Mouse (Mus musculus) forebrain, embryonic 14.5 days (tissue): Measurements from ENCODE around the gene Rnf157. TPM values are rescaled to one million over a fixed set of nuclear protein-coding genes. Genes with fewer than 3 reads are reported as not detected.

Source experiments
- ATAC-seq: fragments of 200-750 bp; cut with Nextera tagmentation; 2 replicates; pipeline ENCODE4 v1.8.0; 2017; ENCODE audit warnings: mild to moderate bottlenecking, moderate library complexity
- DNase-seq: peaks from one replicate; pipeline ENCODE4 v3.0.0-alpha.2; 2015; ENCODE audit warnings: low spot score
- H3K27ac ChIP-seq: fragments of 300-500 bp; sonication (generic); 2 replicates; pipeline ENCODE4 v1.5.1; 2014; ENCODE audit warnings: low read depth, mild to moderate bottlenecking, control low read depth, low read length, moderate library complexity
- H3K27me3 ChIP-seq: fragments of 300-500 bp; sonication (generic); replicated peaks from 2 replicates; pipeline ENCODE4 v1.6.1; 2014; ENCODE audit warnings: low read length, control low read depth, mixed read lengths; ENCODE audit not compliant: control insufficient read depth, insufficient read depth
- H3K36me3 ChIP-seq: fragments of 300-500 bp; sonication (generic); 2 replicates; pipeline ENCODE4 v1.6.1; 2014; ENCODE audit warnings: low read length, control low read depth; ENCODE audit not compliant: control insufficient read depth, insufficient read depth
- H3K4me1 ChIP-seq: fragments of 300-500 bp; sonication (generic); 2 replicates; pipeline ENCODE4 v1.6.1; 2014; ENCODE audit warnings: antibody characterized with exemption, low read length, control low read depth; ENCODE audit not compliant: control insufficient read depth, insufficient read depth
- H3K4me2 ChIP-seq: fragments of 300-500 bp; sonication (generic); 2 replicates; pipeline ENCODE4 v1.6.1; 2014; ENCODE audit warnings: mild to moderate bottlenecking, control low read depth, low read length
- H3K4me3 ChIP-seq: fragments of 300-500 bp; sonication (generic); 2 replicates; pipeline ENCODE4 v1.5.1; 2014; ENCODE audit warnings: low read depth, low read length, control low read depth
- H3K9ac ChIP-seq: fragments of 300-500 bp; sonication (generic); 2 replicates; pipeline ENCODE4 v1.6.1; 2014; ENCODE audit warnings: mild to moderate bottlenecking, low read length, control low read depth, moderate library complexity
- H3K9me3 ChIP-seq: fragments of 300-500 bp; sonication (generic); replicated peaks from 2 replicates; pipeline ENCODE4 v1.6.1; 2016; ENCODE audit warnings: low read length, control low read depth, mixed read lengths; ENCODE audit not compliant: control insufficient read depth
- WGBS: fragments of 180-500 bp; shearing (Covaris S2); extraction: QIAGEN DNeasy Blood & Tissue Kit; methylation state at CpG from one replicate; pipeline ENCODE4 v1.1.7; 2014; 5-methylcytosine and 5-hydroxymethylcytosine counted together
- polyA plus RNA-seq: library from polyadenylated mRNA; unstranded; fragments of >200 nt; fragmentation: Nextera tagmentation; extraction: Ambion mirVana; gene quantifications from 2 replicates; pipeline ENCODE4 v1.2.1, GENCODE M21; 2014

Rnf157 gene
- polyA plus RNA-seq, 1 experiment from 2014 or later: 16.3 TPM

DNA sequence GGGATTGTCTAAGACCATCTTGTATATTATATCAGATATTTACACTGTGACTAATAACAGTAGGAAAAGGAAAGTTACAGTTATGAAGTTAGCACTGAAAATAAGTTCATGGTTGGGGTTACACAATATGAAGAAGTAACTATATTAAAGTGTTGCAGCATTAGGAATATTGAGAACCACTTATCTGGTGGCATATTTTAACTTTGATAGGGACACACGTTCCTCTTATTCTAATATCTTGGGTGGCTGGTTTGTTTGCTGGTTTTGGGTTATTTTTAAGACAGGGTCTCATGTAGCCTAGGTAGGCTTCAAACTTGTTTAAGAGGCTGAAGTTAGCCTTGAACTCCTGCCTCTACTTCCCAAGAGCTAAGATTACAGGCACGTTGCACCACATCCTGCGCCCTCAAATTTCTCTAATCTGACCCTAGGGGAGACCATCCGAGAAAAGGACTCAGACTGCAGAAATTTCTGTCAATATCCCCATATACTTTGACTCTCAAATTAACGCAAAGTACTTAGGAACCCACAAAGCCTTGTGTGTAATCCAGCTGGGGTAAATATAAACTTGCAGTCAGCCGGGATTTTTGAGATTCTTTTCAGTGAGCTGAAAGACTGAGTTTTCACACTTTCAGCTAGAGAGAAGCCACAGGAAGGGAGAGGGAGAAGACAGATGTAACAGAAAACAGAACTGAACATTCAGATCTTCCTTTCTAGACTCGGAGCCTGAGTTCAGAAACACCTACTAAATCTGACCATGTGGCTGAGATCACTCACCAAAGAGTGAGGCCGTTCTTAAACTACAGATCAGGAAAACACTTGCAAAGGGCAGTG is 15.1 kb downstream of the Rnf157 start:
- Histone ChIP-seq H3K27ac (no peak overlapping the region), H3K4me1 (no peaks in the 10 kb centered on the region), H3K9me3 (no peaks in the 10 kb centered on the region), H3K36me3 (peaks cover 10% of the 10 kb centered on the region; the same call in 1 of the 2 replicates), H3K27me3 (no peaks in the 10 kb centered on the region), H3K4me3 (no peak overlapping the region), H3K4me2 (no peak overlapping the region), H3K9ac (no peak overlapping the region; the same call in 1 of the 2 replicates)
- WGBS: 86% methylated on average over 8 of the region's 8 CpGs
- no peak for ATAC-seq
- DNase-seq: no peak

DNA sequence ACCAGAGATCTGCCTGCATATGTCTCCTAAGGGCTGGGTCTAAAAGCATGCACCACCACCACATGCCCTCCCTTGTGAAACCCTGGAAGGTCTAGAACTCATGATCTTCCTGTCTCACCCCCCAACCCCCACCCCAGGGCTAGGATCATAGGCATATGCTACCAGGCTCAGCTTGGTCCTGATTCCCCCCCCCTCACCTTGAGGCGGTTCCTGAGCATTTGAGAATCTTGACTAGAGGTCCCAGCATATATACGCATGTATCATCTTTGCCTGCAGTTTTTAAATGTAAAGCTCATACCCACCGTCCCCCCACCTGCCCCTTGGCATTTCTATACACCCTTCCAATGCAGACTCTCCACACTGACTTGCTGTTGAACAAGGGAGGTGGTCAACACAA is 15.9 kb downstream of the Rnf157 start:
- no peaks in the 10 kb centered on the region for H3K9me3 ChIP-seq
- no peak overlapping the region for H3K27ac ChIP-seq
- no peak overlapping the region for H3K4me3 ChIP-seq
- 94% methylated on average over 3 of the region's 3 CpGs for WGBS
- no peak overlapping the region for H3K9ac ChIP-seq
- no peaks in the 10 kb centered on the region for H3K27me3 ChIP-seq
- H3K36me3 ChIP-seq: peaks cover 10% of the 10 kb centered on the region; the same call in 1 of the 2 replicates
- H3K4me1 ChIP-seq: no peaks in the 10 kb centered on the region
- DNase-seq (no peak), ATAC-seq (no peak)
- no peak overlapping the region for H3K4me2 ChIP-seq

DNA sequence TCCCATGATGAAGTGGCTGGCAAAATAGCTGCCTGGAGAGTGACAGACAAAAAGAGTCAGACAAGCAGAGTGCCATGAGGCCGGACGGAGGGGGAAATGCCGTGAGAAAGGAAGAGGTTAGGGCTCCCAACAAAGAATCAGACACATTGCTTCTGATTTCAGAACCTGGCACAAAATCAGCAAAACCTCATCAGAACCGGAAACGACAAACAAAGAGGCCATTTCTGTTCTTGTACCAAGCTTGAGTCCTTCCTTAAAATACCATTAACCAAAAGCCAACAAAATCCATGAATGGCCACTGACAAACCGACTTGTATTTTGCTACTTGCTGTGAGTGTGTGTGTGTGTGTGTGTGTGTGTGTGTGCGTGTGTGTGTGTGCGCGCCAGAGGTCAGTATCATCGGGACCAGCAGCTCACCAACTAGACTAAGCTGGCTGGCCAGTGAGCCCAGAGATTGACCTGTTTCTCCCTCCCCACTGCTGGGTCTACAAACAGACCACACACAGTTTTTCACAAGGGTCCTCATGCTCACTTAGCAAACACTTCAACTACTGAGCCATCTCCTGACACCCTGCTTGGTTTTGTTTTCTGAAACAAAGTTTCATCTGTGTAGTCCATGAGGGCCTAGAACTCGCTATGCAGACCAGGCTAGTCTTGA is 16.4 kb downstream of the Rnf157 start:
- ATAC-seq: no peak

DNA sequence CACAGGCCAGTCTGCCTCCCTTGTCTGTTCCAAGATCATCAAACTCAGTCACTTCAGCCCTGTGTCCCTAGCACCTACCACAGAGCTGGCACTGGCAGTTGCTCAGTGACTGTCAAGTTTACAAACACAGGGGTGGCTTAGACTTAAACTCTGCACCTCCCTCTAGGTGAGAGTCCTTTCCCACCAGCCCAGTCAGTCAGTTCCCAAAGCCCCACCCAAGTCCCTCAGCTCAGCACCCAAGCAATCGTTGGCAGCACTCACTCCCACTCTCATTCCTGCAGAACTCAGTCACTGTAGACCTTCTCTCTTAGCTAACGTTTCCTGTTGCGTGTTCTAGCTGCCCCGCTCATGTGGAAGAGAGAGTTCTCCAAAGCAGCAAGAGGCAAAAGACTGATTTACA is 18.1 kb downstream of the Rnf157 start:
- DNase-seq (no peak), ATAC-seq (no peak)
- 93% methylated on average over 4 of the region's 4 CpGs for WGBS
- Histone ChIP-seq H3K4me2 (no peak overlapping the region), H3K36me3 (peaks cover 10% of the 10 kb centered on the region; the same call in 1 of the 2 replicates), H3K9me3 (no peaks in the 10 kb centered on the region), H3K27ac (no peak overlapping the region), H3K4me1 (no peaks in the 10 kb centered on the region), H3K9ac (no peak overlapping the region), H3K27me3 (no peaks in the 10 kb centered on the region), H3K4me3 (no peak overlapping the region)

More for the DNA sequence above, 16.4 kb downstream of the Rnf157 start:
- peaks cover 10% of the 10 kb centered on the region; the same call in 1 of the 2 replicates for H3K36me3 ChIP-seq
- no peak overlapping the region for H3K4me2 ChIP-seq
- H3K27me3 ChIP-seq: no peaks in the 10 kb centered on the region
- H3K4me3 ChIP-seq: no peak overlapping the region
- no peaks in the 10 kb centered on the region for H3K9me3 ChIP-seq
- WGBS: 87% methylated on average over 11 of the region's 11 CpGs
- H3K4me1 ChIP-seq: no peaks in the 10 kb centered on the region
- H3K27ac ChIP-seq: no peak overlapping the region
- no peak overlapping the region for H3K9ac ChIP-seq
- no peak for DNase-seq

DNA sequence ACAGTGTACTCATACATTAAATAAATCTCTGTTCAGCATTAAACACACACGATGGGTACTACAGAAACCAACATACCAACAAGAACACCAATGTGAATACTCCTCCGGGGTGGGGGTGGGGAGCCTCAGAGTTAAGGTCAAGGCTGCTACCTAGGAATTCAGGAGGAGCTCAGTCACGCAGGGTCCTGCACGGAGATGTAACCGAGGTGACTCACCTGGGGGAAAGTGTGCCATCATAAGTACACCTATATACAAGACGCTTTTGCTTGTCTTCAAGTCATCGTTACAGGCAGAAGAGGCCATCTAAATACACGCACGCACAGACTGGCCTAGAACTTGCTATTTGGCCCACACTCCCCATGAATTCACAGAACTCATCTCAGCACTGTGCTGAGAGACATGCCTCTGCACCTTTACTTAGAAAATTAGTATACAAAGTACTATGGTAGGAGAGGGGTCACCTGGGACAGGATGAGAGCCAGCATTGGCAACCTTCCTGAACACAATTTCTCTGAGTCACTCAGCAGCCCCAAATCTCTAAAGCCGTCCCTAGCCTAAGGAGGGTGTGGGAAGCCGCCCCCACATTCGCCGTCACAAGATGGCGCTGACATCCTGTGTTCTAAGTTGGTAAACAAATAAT is 23.9 kb downstream of the Rnf157 start:
- no peaks in the 10 kb centered on the region for H3K9me3 ChIP-seq
- H3K27ac ChIP-seq: no peak overlapping the region
- peaks cover 2% of the 10 kb centered on the region; the same call in 1 of the 2 replicates for H3K4me1 ChIP-seq
- H3K4me3 ChIP-seq: no peak overlapping the region
- H3K27me3 ChIP-seq: no peaks in the 10 kb centered on the region
- H3K9ac ChIP-seq: no peak overlapping the region
- peak; percentile 30 for DNase-seq
- 61% methylated on average over 14 of the region's 14 CpGs for WGBS
- H3K36me3 ChIP-seq: no peaks in the 10 kb centered on the region
- ATAC-seq: peak; percentile 44; the same call in 1 of the 2 replicates
- no peak overlapping the region for H3K4me2 ChIP-seq

DNA sequence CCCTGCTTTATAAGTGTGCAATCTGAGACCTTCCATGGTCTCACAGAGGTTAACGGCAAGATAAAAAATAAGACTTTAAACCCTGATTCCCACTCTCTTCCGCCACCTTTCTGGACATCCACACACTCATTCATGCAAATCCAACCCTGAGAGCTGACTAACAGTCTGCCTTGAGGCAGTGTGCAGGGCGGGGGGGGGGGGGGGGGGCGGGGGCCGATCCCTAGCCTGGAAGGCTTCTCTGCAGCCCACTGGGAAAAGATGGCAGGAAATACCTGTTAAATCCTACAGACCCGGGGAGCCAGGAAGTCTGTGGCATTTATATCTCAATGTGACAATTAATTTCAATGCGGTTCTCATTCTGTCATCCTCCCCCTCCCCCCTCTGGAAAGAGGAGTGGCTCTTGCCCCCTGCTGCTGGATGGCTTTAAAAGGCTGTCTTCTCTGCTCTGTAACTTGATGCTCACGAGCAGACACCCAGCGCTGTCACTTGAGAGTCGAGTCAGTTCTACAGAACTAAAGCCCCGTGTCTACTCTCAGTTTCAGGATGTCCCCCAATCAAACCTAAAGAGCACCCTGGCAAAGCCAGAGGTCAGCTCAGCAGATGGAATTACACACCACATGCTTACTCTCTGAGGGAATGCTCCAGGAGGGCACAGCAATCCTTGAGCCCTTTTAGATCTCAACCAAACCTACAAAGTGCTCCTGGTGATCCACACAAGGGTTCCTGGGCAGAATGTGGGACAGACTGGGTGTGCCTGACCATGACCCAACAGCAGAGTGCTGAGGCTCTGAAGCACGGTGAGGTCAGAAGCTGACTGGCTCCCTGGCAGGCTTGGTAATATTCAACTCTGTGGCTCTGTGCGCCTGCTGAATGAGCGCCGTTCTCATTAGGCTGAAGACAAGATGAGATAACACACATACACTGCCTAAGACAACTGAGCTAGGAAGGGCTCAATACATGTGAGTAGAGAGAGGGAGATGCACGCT is 25.5 kb downstream of the Rnf157 start:
- DNase-seq (peak; percentile 41), ATAC-seq (no peak)
- Histone ChIP-seq H3K4me3 (no peak overlapping the region), H3K4me2 (no peak overlapping the region), H3K4me1 (peaks cover 2% of the 10 kb centered on the region; the same call in 1 of the 2 replicates), H3K27me3 (no peaks in the 10 kb centered on the region), H3K9me3 (no peaks in the 10 kb centered on the region), H3K36me3 (no peaks in the 10 kb centered on the region), H3K27ac (peak overlapping the region; percentile 39; the same call in 1 of the 2 replicates), H3K9ac (peak overlapping the region; percentile 18; the same call in 1 of the 2 replicates)
- 25% methylated on average over 15 of the region's 16 CpGs for WGBS

DNA sequence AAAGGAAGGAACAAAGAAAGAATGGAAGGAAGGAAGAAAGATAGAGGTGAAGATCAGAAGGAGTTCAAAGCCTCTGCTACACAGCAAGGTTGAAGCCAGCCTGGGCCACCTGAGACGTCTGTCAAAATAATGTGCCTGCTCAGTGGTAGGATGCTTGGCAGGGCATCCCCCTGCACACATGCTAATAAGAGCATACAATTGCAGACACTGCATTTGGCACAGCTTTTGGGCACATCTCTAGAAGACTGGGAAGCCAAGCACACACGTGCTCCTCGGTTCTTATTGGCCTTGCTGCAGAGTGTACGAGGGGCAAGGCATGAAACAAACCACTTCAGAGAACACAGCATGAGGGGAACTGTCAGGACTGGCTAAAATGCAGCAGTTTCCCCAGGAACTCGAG is 26.8 kb downstream of the Rnf157 start:
- Histone ChIP-seq H3K9ac (no peak overlapping the region; the same call in 1 of the 2 replicates), H3K9me3 (no peaks in the 10 kb centered on the region), H3K36me3 (0 out of 2 replicates have a peak, but pooled peaks cover 4% of the 10 kb centered on the region), H3K27ac (no peak overlapping the region), H3K4me2 (no peak overlapping the region), H3K4me3 (no peak overlapping the region), H3K4me1 (peaks cover 2% of the 10 kb centered on the region; the same call in 1 of the 2 replicates), H3K27me3 (no peaks in the 10 kb centered on the region)
- DNase-seq (peak; percentile 59), ATAC-seq (no peak)
- WGBS: 41% methylated on average over 5 of the region's 5 CpGs

DNA sequence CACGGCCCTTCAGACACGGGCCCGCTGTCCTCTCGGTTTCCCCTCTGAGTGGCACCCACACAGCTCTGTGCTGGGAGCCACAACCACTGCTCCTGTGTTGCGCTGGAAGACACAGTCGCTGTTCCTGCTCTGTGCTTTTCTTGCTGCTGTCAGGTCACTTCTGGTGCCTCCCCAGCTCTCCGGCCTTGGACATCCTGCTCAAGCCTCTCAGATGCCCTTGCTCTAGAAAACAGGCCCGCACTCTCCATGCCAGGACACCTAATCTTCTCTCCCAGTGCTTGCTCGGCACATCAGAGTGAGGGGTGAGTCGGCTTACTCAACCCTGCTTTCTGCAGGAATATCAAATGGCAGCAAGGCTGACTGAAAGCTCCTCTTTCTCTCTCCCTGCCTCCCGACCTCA is 28.7 kb downstream of the Rnf157 start:
- ATAC-seq: no peak
- Histone ChIP-seq H3K4me3 (no peak overlapping the region), H3K27me3 (no peaks in the 10 kb centered on the region), H3K4me1 (peaks cover 2% of the 10 kb centered on the region; the same call in 1 of the 2 replicates), H3K36me3 (peaks cover 12% of the 10 kb centered on the region; the same call in 1 of the 2 replicates), H3K9me3 (no peaks in the 10 kb centered on the region), H3K27ac (no peak overlapping the region), H3K4me2 (no peak overlapping the region), H3K9ac (no peak overlapping the region)
- DNase-seq: no peak
- 85% methylated on average over 11 of the region's 11 CpGs for WGBS
